ENCODE assay signal across 18 mouse cellular contexts in genomic region chr14:17922807-17923704, GRCm38 (mm10).
DNase-seq lines count a peak whose midpoint lies in the region; ATAC-seq lines count a peak whose summit lies in the region.
"Had no signal": no experiment of that assay in that cellular context is flagged by ENCODE, and none has a peak within 500 bp of the region (broad histone marks: within the 10 kb centered on the region; RNA-seq: fewer than 3 reads in every experiment).

No protein-coding gene starts in this region.

- no peak for DNase-seq in midbrain, embryonic 11.5 days (ENCODE audit: low spot score, missing footprints)
- DNase-seq in midbrain, embryonic 10.5 days (ENCODE audit: low spot score) = no peak
- DNase-seq in kidney, adult 8-10 months = peak; percentile 62 to 71
- DNase-seq in right cerebral cortex, postnatal 10 days (ENCODE audit: low spot score in 2 of 2) = no peak
- no peak for DNase-seq in cerebellum, adult 9-10 months
- no peak for DNase-seq in left cerebral cortex, adult 8-10 months (ENCODE audit: low spot score in 2 of 2)
- DNase-seq: B cell, adult 2 months; cerebellum, postnatal 10 days; gastrocnemius, postnatal 14 days; lung, postnatal 36 days; thymus, postnatal 14 days had no signal

- WGBS in midbrain, embryonic 11.5 days = 77% methylated on average over 8 of the region's 8 CpGs
- 78% methylated on average over 8 of the region's 8 CpGs for WGBS in midbrain, embryonic 10.5 days
- 51% methylated on average over 8 of the region's 8 CpGs for WGBS in liver, embryonic 12.5 days (ENCODE audit: insufficient replicate concordance)
- 59% methylated on average over 8 of the region's 8 CpGs for WGBS in stomach, embryonic 16.5 days

- no peak overlapping the region for H3K27ac ChIP-seq in midbrain, embryonic 11.5 days (ENCODE audit: low read depth, low read length)
- H3K27ac ChIP-seq in midbrain, embryonic 10.5 days (replicated peaks) = no peak overlapping the region
- no peak overlapping the region for H3K27ac ChIP-seq in liver, embryonic 12.5 days
- 0 out of 2 replicates have a peak overlapping the region, but pooled peaks have one; percentile 34 for H3K27ac ChIP-seq in stomach, embryonic 16.5 days (ENCODE audit: low read length)
- H3K27ac ChIP-seq: embryonic facial prominence, embryonic 12.5 days; forebrain, embryonic 13.5 days; limb, embryonic 12.5 days had no signal

- H3K4me1 ChIP-seq in midbrain, embryonic 11.5 days (ENCODE audit: control insufficient read depth, insufficient read depth, low read length) = no peaks in the 10 kb centered on the region
- H3K4me1 ChIP-seq in midbrain, embryonic 10.5 days = peaks cover 6% of the 10 kb centered on the region; the same call in 1 of the 2 replicates
- H3K4me1 ChIP-seq in liver, embryonic 12.5 days = peaks cover 3% of the 10 kb centered on the region; the same call in 1 of the 2 replicates
- H3K4me1 ChIP-seq in stomach, embryonic 16.5 days (ENCODE audit: control insufficient read depth, insufficient read depth, low read length) = no peaks in the 10 kb centered on the region; the same call in 1 of the 2 replicates
- H3K4me1 ChIP-seq: embryonic facial prominence, embryonic 12.5 days; forebrain, embryonic 13.5 days; limb, embryonic 12.5 days had no signal

- ATAC-seq in midbrain, embryonic 11.5 days (ENCODE audit: low FRiP score) = peak; percentile 25; the same call in 1 of the 2 replicates
- peak; percentile 47; the same call in 1 of the 2 replicates for ATAC-seq in liver, embryonic 12.5 days
- ATAC-seq in stomach, embryonic 16.5 days (ENCODE audit: insufficient read depth, low FRiP score) = peak; percentile 72; the same call in 1 of the 2 replicates
- ATAC-seq: activated CD4-positive, CD25-positive, alpha-beta regulatory T cell, adult 4 months; forebrain, embryonic 13.5 days had no signal

- H3K4me3 ChIP-seq in midbrain, embryonic 11.5 days (ENCODE audit: low read depth, low read length) = no peak overlapping the region
- H3K4me3 ChIP-seq in midbrain, embryonic 10.5 days = no peak overlapping the region
- H3K4me3 ChIP-seq in liver, embryonic 12.5 days = no peak overlapping the region
- no peak overlapping the region for H3K4me3 ChIP-seq in stomach, embryonic 16.5 days (replicated peaks; ENCODE audit: low read length)
- H3K4me3 ChIP-seq: embryonic facial prominence, embryonic 12.5 days; forebrain, embryonic 13.5 days; limb, embryonic 12.5 days; myocyte had no signal

- no peaks in the 10 kb centered on the region for H3K9me3 ChIP-seq in midbrain, embryonic 11.5 days (ENCODE audit: control insufficient read depth, low read length)
- H3K9me3 ChIP-seq in midbrain, embryonic 10.5 days (replicated peaks) = no peaks in the 10 kb centered on the region
- H3K9me3 ChIP-seq in liver, embryonic 12.5 days (replicated peaks) = no peaks in the 10 kb centered on the region
- H3K9me3 ChIP-seq in stomach, embryonic 16.5 days (replicated peaks; ENCODE audit: control insufficient read depth, low read length) = no peaks in the 10 kb centered on the region
- H3K9me3 ChIP-seq: embryonic facial prominence, embryonic 12.5 days; forebrain, embryonic 13.5 days; limb, embryonic 12.5 days had no signal

- H3K4me2 ChIP-seq in midbrain, embryonic 11.5 days = no peak overlapping the region
- no peak overlapping the region for H3K4me2 ChIP-seq in liver, embryonic 12.5 days
- H3K4me2 ChIP-seq in stomach, embryonic 16.5 days (ENCODE audit: low read depth, low read length) = no peak overlapping the region
- H3K4me2 ChIP-seq: embryonic facial prominence, embryonic 12.5 days; forebrain, embryonic 13.5 days; limb, embryonic 12.5 days had no signal

- no peak overlapping the region for H3K9ac ChIP-seq in midbrain, embryonic 11.5 days (ENCODE audit: low read length)
- no peak overlapping the region for H3K9ac ChIP-seq in liver, embryonic 12.5 days
- H3K9ac ChIP-seq in stomach, embryonic 16.5 days (ENCODE audit: low read length) = no peak overlapping the region
- H3K9ac ChIP-seq: embryonic facial prominence, embryonic 12.5 days; forebrain, embryonic 13.5 days; limb, embryonic 12.5 days had no signal

- no peaks in the 10 kb centered on the region for H3K36me3 ChIP-seq in midbrain, embryonic 11.5 days (ENCODE audit: control insufficient read depth, insufficient read depth, low read length)
- no peaks in the 10 kb centered on the region for H3K36me3 ChIP-seq in midbrain, embryonic 10.5 days
- no peaks in the 10 kb centered on the region for H3K36me3 ChIP-seq in liver, embryonic 12.5 days
- H3K36me3 ChIP-seq in stomach, embryonic 16.5 days (ENCODE audit: control insufficient read depth, insufficient read depth, low read length) = no peaks in the 10 kb centered on the region
- H3K36me3 ChIP-seq: embryonic facial prominence, embryonic 12.5 days; limb, embryonic 12.5 days had no signal

- H3K27me3 ChIP-seq in midbrain, embryonic 11.5 days (ENCODE audit: control insufficient read depth, insufficient read depth, low read length) = no peaks in the 10 kb centered on the region
- H3K27me3 ChIP-seq in midbrain, embryonic 10.5 days (ENCODE audit: low read depth, poor library complexity, severe bottlenecking) = no peaks in the 10 kb centered on the region
- no peaks in the 10 kb centered on the region for H3K27me3 ChIP-seq in liver, embryonic 12.5 days (replicated peaks)
- H3K27me3 ChIP-seq in stomach, embryonic 16.5 days (ENCODE audit: control insufficient read depth, insufficient read depth, low read length) = no peaks in the 10 kb centered on the region
- H3K27me3 ChIP-seq: embryonic facial prominence, embryonic 12.5 days; forebrain, embryonic 13.5 days; limb, embryonic 12.5 days had no signal

Comparison
In these comparisons a context has a peak if more than half of its experiments do, and no peak if none do; other contexts are left out.
1. DNase-seq: peak in kidney, adult 8-10 months (2 of 2); none in midbrain, embryonic 11.5 days (single experiment), midbrain, embryonic 10.5 days (single experiment), right cerebral cortex, postnatal 10 days (0 of 2), cerebellum, adult 9-10 months (single experiment) and left cerebral cortex, adult 8-10 months (0 of 2).
2. Peak in every context shown above with its lines, with median percentiles within 50 percentile points of each other: ATAC-seq.